Mouse (Mus musculus): ENCODE data around the gene Sez6l.

GRCm38 (mm10) chr5:112622946-112623345 is 46.0 kb upstream of the Sez6l start:
- TF ChIP-seq GATA1 (IDR thresholded peaks at IDR 0.05; ENCODE audit: low read length) (no peak), TAL1 (IDR thresholded peaks at IDR 0.05; ENCODE audit: low read length) (no peak)
